Mouse (Mus musculus): ENCODE measurements around the gene Ugt1a8.
A peak's percentile ranks its signal among the peaks of the same experiment; 100 is the strongest.

Ugt1a8 gene

DNA sequence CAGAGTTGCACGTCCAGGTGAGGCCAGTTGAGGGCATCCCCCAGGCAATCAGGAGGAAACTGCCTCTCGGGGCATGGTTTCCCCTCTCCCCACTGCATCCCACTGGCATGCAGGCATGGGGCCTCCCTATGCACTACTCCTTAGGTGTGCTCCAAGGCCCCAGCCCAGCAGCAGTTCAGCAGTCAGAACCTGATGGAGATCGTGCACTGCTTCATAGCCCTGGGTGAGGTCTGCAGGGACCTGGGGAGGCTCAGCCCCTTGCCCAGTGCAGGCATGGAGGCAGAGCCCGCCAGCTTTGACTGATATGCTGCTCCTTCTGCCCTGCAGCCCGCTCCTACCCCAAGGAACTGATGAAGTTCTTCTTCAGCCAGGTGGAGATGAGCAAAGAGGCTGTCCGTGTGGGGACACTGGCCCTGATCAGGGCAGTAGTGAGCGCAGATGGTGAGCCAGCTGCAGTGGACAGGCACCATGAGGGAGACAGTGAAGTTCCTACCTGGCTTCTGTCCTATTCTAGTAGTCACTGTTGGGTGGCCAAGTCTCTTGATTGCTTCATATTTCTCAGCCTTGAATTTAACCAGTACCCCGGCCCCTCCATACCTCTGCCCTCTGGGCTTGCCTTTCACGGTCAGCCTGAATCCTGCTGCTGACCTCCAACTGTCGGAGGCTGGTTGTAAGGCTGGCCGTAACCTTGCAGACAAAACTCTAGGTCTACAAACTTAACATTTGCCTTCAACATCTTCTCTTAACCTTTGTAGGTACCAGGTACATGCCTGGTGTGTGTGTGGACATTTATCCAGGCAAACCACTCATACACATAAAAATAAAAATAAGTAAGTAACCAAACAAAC is 147.7 kb downstream of the Ugt1a8 start:
- DNase-seq (ENCODE audit: low spot score in 2 of 2): peak in 1 of 2 experiments; percentile 81

DNA sequence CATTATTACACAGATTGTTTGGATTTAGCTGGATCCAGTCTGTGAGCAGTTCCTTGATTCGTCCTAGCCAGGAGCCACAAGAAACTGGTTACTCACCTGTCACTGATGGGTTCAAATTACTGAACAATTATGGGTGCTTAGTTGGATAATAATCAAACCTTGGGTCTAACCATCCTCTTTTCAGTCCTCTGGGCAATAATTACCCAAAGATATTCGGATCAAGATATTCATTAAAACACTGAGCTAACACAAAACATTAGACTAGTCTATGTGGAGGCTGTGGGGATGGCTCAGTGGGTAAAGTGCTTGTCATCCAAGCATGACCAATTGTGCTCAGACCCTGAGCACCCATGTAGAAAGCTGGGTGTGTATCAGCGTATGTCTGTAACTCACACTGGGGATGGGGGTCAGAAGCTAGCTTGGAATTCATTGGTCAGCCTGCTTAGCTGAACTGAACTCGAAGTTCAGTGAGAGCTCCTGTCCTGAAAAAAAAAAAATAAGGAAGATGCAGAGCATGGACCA is 148.3 kb downstream of the Ugt1a8 start:
- no peak for DNase-seq (ENCODE audit: low spot score in 2 of 2)

DNA sequence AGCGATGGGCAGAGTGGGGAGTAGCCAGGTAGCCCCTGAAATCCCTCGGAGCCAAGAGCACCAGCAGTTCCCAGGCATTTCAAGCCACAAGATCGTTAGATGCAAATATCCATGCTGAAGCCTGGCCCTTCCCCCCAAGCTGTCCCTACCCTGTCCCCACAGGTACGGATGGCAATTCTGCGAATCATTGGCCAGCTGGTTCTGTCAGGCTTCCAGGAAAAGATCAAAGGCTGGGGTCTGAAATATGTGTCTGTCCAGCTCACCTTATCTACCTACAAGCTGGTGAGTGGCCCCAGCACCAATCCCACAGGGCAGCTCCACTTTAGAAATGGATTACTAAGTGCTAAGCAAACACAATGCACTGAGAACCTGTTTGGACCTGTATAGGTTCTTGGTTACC is 149.7 kb downstream of the Ugt1a8 start:
- no peak for DNase-seq (ENCODE audit: low spot score in 2 of 2)

DNA sequence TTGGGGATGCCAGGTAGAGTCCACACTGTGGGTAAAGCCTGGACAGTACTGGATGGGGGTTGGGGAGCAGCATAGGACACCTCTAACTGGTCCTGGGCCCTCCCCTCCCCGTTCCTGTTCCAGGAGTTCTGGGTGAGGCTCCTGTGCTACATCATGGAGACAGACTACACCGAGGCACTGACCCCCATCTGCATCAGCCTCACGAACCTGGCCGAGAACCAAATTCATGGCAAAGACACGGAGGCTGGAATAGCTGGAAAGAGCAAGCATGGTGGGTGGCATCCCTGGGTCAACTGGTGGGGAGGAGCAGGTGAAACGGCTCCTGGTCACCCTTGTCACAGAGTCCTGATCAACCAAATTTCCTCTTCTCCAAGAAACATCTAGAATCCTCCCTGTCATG is 151.2 kb downstream of the Ugt1a8 start:
- DNase-seq (ENCODE audit: low spot score in 2 of 2): peak in 1 of 2 experiments; percentile 87

DNA sequence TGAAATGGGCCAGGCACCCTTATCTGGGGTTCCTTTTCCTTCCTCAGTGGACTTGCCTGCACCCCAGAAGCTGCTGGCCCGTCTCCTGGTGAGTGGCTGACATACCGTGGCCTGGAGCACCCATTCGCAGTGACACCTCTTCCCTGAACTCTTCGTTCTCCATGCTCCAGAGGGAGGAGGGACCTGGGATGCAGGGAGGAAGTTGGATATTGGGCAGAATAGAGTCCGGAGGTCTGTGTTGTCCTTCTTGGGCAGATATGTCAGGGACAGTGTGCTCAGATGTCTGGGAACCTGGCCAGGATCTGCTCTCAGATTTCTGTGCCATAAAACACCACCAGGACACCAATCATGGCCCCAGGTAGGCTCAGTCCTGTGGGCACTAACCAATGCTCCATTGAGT is 152.5 kb downstream of the Ugt1a8 start:
- no peak for DNase-seq (ENCODE audit: low spot score in 2 of 2)

DNA sequence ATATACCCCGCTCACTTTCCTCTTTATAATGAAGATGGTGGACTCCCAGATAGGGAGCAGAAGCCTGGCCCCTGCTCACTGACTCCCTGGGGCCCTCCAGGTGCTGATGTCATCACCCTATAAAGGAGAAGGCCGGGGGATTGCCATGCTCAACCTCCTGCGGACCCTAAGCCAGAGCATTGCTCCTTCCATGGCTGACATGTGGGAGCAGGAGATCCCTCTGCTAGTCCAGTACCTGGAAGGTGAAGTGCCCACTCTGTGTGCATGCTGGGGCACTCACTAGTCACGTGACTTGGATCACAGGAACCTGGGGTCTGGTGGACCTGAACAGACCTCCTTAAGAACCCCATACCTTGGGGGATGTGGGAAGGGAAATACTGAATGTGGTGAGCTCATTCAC is 153.0 kb downstream of the Ugt1a8 start:
- no peak for DNase-seq (ENCODE audit: low spot score in 2 of 2)

DNA sequence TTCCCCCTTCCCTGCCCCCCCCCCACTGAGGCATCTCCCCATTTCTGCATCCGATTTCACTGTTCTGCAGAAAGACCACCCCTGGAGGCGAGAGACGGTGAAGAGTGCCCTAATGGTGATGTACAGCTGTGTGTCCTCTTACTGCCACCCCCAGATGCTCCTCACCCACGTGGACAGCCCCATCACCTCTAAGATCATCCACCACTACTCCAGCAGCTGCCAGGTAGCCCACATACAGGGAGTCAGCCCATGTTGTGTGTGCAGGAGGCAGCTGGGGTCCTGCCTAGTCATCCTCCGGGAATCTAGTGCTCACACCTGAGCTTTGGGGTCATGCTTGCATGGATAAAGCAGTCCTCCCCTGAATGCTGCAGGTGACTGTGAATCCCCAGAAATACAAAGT is 156.2 kb downstream of the Ugt1a8 start:
- no peak for DNase-seq (ENCODE audit: low spot score in 2 of 2)

DNA sequence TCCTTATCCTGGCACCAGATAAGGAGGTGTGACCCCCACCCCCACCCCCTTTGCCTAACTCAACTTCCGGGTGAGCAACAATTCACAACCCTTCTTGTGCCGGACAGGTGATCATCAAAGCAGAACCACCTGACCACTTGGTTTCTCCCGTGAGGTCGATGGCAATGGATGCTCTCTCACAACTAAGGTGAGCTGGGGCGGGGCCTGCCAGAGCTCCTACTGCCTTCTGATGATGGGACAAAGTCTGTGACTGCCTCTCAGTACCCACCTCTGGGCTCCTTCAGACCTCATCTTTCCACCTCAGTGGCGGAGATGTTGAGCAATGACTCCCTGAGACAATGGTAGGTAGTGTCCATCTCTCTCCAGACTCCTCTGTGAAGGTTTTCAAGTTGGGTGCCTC is 158.3 kb downstream of the Ugt1a8 start:
- no peak for DNase-seq (ENCODE audit: low spot score in 2 of 2)

DNA sequence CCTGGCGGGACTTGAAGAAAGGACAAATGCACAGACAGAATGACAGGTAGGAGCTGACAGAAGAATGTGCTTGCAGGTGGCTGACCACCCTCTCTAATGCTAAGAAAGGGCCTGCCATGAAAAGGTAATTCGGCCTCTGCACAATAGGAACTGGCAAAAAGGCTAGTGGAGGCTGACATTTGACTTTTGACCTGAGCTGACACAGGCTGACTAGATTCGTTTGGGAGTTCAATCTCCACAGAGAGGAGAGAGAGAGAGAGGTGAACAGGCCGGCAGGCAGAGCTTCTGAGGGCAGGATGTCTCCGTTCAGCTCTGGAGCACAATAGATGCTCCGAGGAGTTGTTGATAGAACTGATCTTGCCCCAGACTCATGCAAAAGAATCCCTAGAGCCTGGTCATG is 158.8 kb downstream of the Ugt1a8 start:
- no peak for DNase-seq (ENCODE audit: low spot score in 2 of 2)

DNA sequence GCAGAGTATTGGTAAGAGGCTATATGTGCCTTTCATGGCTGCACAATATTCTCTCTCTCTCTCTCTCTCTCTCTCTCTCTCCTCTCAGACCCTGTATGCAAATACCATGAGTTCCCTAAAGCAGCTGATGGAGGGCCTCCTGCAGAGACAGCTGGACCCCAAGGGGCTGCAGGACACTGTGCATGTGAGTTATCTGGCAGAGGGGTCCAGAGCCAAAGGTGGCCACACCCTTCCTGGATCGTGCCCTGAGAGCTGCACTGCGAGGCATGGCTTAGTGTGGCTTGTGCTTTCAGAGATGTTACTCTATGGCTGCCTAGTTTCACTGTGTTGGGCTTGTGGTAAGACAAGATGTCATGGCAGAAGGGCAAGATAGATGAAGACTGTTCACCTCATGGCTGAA is 160.0 kb downstream of the Ugt1a8 start:
- DNase-seq (ENCODE audit: low spot score in 2 of 2): no peak

DNA sequence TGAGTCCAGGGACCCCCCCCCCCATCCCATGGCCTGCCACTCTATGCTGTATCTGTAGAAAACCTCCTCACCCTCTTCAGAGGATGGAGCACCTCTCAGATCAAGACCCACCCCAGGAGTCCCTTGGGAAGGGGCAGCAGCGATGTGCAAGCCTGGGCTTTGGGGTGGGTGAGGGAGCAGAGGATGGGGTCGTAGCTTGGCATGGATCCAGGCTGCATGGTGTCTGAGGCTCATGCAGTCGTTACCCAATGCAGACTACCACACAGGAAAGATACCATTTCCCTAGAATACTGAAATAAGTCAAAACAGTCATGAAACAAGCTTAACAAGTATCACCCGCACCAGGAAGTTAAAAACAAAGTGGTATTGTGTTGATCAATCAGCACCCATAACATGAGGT is 161.0 kb downstream of the Ugt1a8 start:
- peak in 1 of 2 experiments; percentile 87 for DNase-seq (ENCODE audit: low spot score in 2 of 2)

DNA sequence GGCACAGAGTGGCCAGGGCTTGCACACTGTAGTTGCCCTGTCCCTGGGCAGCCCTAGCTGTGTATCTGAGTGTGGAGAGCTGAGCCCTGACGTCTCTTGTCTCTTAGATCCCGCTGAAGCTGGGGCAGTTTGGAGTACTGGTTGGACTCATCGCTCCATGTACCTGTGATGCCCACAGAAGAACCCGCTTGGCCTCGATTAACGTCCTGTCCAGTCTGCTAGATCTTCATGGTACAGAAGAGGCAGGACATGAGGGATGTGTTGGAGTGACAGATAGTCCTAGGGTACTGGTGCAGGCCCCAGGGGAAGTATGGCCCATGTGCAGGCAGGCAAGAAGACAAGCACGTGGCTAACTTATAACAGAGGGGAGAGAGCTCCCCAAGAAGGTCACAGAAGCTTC is 162.0 kb downstream of the Ugt1a8 start:
- DNase-seq (ENCODE audit: low spot score in 2 of 2): no peak

DNA sequence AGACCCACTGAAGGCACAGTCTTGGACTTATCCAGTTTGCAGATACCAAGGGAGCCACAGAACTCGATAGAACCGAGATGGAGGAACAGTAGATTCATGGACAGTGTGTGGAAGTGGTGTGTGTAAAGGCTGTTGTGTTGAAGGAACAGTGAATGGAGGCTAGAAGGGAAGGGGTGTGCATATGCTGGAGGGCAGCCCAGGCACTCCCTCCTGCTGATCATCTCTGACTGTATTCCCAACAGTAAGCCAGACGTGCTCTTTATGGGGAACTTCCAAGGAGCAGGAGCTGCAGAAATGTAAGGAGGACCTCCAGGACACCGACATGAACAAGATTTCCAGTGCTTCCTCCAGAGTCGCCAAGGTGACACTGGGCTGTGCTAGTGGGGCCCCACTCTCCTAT is 162.4 kb downstream of the Ugt1a8 start:
- no peak for DNase-seq (ENCODE audit: low spot score in 2 of 2)

DNA sequence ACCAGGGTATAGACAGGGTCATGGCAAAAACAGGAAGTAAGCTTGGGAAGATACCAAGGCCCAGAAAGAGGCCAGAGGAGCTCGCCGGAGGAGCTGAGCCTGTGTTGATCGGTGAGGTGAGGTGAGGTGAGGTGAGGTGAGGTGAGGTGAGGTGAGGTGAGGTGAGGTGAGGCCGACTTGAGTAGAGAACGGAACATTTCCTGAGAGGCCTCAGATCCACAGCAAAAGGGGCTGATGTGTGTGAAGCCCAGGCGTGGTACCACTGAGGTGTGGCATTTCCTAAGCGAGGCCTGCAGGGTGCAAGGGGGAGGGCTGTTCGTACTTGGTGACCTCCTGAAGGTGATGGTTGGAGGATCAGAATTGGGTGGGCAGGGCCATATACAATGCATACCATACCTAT is 165.5 kb downstream of the Ugt1a8 start:
- no peak for DNase-seq (ENCODE audit: low spot score in 2 of 2)

DNA sequence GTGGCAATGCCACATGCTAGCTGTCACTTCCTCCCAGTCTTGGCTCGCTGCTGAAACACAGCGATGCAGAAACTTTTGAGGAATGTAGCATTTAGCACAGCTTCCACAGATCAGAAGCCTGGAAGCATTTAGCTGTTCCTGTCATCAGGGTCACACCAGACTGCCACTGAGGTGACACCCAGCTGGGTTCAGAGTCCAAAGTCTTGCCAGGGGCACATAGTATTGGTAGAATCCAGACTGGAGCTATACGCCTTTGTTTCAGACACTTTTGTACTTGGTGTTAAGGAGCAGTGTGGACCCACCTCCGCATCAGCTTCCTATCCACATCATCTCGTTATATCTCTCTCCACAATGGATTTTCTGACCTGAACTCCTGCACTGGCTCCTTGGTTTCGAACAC is 165.9 kb downstream of the Ugt1a8 start:
- DNase-seq (ENCODE audit: low spot score in 2 of 2): no peak

DNA sequence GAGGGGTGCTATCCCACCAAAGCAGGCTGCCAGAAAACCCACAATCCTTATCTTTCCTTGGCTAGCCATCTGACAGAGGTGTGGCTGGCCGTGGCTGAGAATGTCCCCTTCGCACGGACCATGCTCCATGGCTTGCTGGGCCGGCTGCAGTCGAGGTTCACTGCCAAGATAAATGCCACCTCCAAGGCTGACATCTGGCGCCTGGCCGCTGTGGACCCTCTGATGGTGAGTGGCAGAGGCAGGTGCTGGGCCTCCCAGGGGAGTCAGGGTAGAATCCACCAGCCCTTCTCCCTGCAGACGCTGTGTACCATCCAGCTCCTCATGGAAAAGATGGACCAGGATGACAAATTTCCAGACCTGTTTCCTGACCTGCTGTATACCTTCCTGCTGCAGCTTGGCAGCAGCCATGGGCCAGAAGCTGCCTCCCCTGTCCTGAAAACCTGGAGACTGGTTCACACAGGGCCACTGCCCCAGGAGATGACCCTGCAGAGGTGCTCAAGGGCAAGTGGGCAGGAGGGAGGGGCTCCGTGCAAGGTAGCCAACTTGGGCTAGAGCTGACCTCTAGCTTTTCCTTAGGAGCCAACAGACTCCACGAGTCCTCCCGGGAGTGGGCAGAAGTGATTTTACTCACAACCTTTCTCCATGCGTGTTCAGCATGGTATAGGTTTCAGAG is 167.3 kb downstream of the Ugt1a8 start:
- peak; percentile 61 to 87 for DNase-seq (ENCODE audit: low spot score in 2 of 2)

DNA sequence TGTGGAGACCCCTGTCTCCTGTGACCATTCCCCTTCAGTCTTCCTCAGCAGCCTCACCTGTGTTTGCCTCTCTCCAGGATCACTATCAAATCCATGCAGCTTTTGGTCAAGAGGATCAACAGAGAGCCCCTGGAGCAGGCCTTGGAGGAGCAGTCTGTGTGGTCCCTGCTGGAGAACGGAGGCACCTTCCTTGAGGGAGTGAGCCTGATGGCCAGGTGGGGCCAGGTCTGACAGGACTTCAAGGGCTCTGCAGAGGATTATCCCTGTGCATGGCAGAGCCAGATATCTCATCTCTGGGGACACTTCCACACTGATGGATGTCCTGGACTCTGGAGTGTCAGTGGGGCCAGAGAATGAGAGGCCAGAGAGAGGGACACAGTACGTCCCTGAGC is 167.8 kb downstream of the Ugt1a8 start:
- peak in 1 of 2 experiments; percentile 84 for DNase-seq (ENCODE audit: low spot score in 2 of 2)

DNA sequence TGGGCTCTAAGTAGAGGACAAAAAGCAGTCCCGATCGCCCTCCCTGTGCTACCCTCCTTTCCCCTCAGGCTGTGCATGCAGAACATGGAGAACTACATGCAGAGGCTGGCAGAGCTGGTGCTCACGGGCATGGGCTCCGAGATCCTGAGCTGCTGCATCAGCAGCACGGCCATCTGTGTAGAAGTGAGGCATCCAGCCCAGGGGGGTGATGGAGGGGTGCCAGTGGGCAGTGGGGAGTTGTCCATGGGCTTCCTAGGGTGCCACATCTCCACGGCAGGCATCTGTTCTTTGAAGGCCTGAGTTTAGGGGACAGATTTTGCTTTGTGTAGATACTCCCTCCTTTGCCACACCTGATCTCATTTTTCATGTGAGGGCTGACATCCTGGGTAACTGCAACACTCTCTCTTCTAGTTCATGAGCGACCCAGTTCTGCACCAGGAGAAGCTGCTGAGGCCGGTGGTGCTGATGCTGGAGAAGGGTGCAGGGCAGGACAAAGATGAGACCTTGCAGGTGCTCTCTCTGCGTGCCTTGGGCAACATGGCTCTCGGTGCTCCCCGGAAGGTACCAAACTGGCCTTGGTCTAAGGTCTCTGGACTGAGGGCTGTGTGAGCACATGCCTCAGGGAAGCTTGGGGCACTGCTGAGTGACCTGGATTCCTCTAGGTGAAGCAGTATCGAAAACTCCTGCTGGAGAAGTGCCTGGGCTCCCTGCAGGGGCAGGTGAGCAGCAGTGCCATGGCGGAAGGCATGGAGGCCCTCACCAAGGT is 168.6 kb downstream of the Ugt1a8 start:
- DNase-seq (ENCODE audit: low spot score in 2 of 2): peak; percentile 60 to 85

DNA sequence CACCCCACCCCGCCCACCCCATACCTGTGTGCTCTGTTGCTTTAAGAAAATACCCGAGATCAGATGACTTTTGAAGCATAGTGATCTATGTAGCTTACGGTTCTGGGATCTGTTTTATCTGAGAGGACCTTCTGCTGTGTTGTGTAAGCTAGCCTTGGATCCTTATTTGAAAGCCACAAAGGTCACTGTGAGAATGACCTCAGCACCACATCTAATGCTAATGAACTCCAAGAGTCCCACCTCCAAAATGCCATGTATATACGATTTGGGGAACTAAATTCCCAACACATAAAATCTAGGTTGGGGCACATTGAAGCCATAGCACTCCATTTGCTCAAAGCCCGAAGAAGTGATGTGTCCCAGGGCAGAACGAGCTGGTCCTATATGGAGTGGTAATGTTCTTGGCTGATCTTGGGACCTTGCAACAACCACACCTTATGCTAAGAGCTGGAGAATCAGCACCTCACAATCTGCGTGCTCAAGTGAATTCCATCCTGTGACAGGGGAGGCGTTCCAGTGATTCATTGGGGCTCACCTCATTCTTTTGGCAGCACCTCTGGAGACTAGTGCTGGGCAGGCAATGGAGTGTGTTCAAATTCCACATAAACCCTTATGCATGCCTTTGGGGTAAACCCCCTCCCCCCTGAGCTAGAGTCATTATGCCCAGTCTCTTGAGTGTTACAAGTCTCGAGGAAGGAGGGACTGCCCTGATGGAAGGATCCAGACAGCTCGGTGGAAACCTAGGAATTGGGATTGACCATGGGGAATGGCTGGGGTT is 169.5 kb downstream of the Ugt1a8 start:
- DNase-seq (ENCODE audit: low spot score in 2 of 2): peak in 1 of 2 experiments; percentile 79

DNA sequence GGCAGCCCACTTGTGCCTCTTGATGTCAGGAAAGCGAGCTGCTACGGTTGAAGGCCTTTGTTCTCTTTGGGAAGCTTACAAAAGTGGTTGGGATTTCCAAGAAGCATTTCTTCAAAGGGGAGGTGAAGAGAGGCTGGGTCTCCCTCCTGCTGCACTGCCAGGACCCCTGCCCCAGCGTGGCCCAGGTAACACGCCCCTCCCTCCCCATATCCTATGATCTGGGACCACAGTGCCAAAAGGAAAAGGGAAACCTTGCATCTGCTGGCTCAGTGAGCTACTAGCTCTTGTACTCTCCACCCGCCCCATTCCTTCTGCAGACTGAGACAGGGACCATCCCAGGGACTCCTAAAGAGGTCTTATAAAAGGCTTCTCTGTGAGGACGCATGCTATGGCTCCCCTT is 170.1 kb downstream of the Ugt1a8 start:
- no peak for DNase-seq (ENCODE audit: low spot score in 2 of 2)

DNA sequence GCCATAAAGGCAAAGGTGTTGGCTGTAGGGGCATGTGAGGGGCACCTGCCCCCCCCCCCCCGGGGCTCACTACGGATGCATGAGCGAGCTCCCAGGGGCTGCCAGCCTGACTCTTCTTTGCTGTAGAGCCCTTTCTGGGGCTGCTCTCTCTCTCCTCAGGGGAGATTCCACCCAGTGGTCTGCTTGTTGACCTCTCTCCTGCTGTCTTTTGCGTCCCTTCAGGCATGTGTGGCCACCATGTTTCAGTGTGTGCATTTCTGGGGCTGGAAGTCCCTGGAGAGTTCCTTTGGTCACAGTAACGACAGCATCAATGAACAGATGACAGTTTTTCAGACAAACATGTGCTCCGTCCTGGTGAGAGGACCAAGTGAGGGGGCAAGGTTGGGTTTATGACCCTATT is 170.7 kb downstream of the Ugt1a8 start:
- no peak for DNase-seq (ENCODE audit: low spot score in 2 of 2)
